Mouse (Mus musculus) embryonic facial prominence, embryonic 14.5 days (tissue): ENCODE results near the gene Ube2h. TPM values are rescaled to one million over a fixed set of nuclear protein-coding genes. Genes with fewer than 3 reads are reported as not detected.

Experiments
- ATAC-seq: fragments of 200-750 bp; cut with Nextera tagmentation; 2 replicates; pipeline ENCODE4 v1.8.0; 2017; ENCODE audit warnings: low read depth, moderate number of reproducible peaks, moderate TSS enrichment
- DNase-seq: peaks from one replicate; pipeline ENCODE4 v3.0.0-alpha.2; 2015; ENCODE audit warnings: low spot score
- H3K27ac ChIP-seq: fragments of 300-500 bp; sonication (generic); replicated peaks from 2 replicates; pipeline ENCODE4 v1.5.1; 2014; ENCODE audit warnings: low read depth, mild to moderate bottlenecking, low read length, moderate library complexity
- H3K27me3 ChIP-seq: fragments of 300-500 bp; sonication (generic); replicated peaks from 2 replicates; pipeline ENCODE4 v1.6.1; 2014; ENCODE audit warnings: low read length; ENCODE audit not compliant: control insufficient read depth, insufficient read depth
- H3K36me3 ChIP-seq: fragments of 300-500 bp; sonication (generic); 2 replicates; pipeline ENCODE4 v1.6.1; 2014; ENCODE audit warnings: low read length, mixed read lengths; ENCODE audit not compliant: control insufficient read depth, insufficient read depth
- H3K4me1 ChIP-seq: fragments of 300-500 bp; sonication (generic); 2 replicates; pipeline ENCODE4 v1.6.1; 2014; ENCODE audit warnings: antibody characterized with exemption, low read length; ENCODE audit not compliant: control insufficient read depth, insufficient read depth
- H3K4me2 ChIP-seq: fragments of 300-500 bp; sonication (generic); 2 replicates; pipeline ENCODE4 v1.6.1; 2014; ENCODE audit warnings: low read depth, mild to moderate bottlenecking, low read length, moderate library complexity, mixed read lengths
- H3K4me3 ChIP-seq: fragments of 300-500 bp; sonication (generic); 2 replicates; pipeline ENCODE4 v1.5.1; 2014; ENCODE audit warnings: low read depth, mild to moderate bottlenecking, low read length
- H3K9ac ChIP-seq: fragments of 300-500 bp; sonication (generic); 2 replicates; pipeline ENCODE4 v1.6.1; 2014; ENCODE audit warnings: low read depth, mild to moderate bottlenecking, low read length, moderate library complexity, mixed read lengths
- H3K9me3 ChIP-seq: fragments of 300-500 bp; sonication (generic); 2 replicates; pipeline ENCODE4 v1.6.1; 2016; ENCODE audit warnings: low read length; ENCODE audit not compliant: control insufficient read depth
- WGBS: fragments of 180-500 bp; shearing (Covaris S2); extraction: QIAGEN DNeasy Blood & Tissue Kit; methylation state at CpG from one replicate; pipeline ENCODE4 v1.1.7; 2014; 5-methylcytosine and 5-hydroxymethylcytosine counted together
- polyA plus RNA-seq: library from polyadenylated mRNA; unstranded; fragments of >200 nt; fragmentation: Nextera tagmentation; extraction: Ambion mirVana; gene quantifications from 2 replicates; pipeline ENCODE4 v1.2.1, GENCODE M21; 2014

Gene Ube2h
- polyA plus RNA-seq, 1 experiment from 2014 or later, result 53.1 TPM

DNA sequence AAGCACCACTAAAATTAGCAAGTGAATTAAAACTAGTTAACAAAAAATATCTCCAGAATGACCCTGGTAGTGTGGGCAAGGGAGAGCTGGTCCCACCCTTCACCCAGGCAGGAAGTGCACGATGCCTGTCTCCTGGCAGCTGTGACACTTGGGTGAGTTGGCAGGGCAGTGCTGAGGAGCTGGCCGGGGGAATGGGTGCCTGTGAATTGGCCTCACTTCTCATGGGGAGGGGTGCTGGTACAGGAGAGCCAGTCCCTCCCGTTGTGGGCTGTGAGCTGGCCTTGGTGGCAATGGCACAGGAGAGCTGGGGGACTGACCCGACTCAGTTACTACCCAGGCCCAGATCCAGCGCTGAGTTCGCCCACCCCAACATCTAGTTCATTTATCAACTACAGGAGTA, 16.4 kb downstream of the Ube2h start:
- Histone ChIP-seq H3K27ac (no peak overlapping the region), H3K9me3 (no peaks in the 10 kb centered on the region), H3K36me3 (peaks cover 49% of the 10 kb centered on the region), H3K4me1 (no peaks in the 10 kb centered on the region), H3K4me3 (no peak overlapping the region), H3K4me2 (no peak overlapping the region), H3K27me3 (no peaks in the 10 kb centered on the region), H3K9ac (no peak overlapping the region)
- ATAC-seq (no peak), DNase-seq (no peak)
- WGBS, result 88% methylated on average over 6 of the region's 6 CpGs

DNA sequence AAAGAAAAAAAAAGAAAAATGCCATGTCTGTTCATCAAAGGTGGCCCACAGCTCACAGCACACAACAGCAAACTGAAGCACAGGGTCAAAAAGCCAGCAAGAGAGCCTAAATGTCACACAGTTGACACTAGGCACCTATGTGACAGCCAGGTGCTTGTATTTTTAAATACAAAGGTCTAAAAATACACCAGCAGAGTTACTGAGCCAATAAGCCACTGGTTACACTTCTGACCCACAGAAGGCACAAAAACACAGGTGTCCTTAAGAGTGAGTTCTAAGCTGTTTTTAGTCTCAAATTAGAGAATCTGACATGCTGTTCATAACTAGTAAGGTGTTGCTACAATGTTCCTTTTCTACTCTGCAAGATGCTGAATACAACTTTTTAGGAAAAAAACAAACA, 17.7 kb downstream of the Ube2h start:
- no peak for ATAC-seq
- H3K4me3 ChIP-seq, result no peak overlapping the region
- H3K9me3 ChIP-seq, result no peaks in the 10 kb centered on the region
- no peak overlapping the region for H3K9ac ChIP-seq
- H3K4me1 ChIP-seq, result no peaks in the 10 kb centered on the region
- no peak for DNase-seq
- H3K27me3 ChIP-seq, result no peaks in the 10 kb centered on the region
- H3K27ac ChIP-seq, result no peak overlapping the region
- peaks cover 47% of the 10 kb centered on the region for H3K36me3 ChIP-seq
- H3K4me2 ChIP-seq, result no peak overlapping the region

DNA sequence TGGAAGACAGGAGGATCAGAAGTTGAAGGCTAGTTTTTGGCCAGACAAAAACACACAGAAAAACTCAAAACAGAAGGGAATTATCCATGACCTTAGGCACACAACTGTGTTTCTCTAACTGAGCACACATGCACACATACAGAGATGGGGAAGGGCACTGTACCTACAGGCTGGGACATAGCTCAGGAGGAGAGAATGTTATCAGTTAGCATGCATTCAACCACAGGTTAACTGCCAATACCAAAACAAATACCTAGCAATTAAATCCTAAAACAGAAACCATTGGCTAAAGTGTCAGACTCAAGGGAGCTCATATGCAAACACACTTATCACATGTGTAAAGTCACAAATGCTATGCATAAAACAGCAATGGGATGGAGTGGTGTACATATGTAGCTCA, 20.2 kb downstream of the Ube2h start:
- Histone ChIP-seq H3K27me3 (no peaks in the 10 kb centered on the region), H3K4me3 (no peak overlapping the region), H3K9me3 (no peaks in the 10 kb centered on the region), H3K36me3 (peaks cover 50% of the 10 kb centered on the region), H3K4me1 (no peaks in the 10 kb centered on the region), H3K4me2 (no peak overlapping the region), H3K27ac (no peak overlapping the region), H3K9ac (no peak overlapping the region)
- ATAC-seq, result no peak
- DNase-seq, result no peak

DNA sequence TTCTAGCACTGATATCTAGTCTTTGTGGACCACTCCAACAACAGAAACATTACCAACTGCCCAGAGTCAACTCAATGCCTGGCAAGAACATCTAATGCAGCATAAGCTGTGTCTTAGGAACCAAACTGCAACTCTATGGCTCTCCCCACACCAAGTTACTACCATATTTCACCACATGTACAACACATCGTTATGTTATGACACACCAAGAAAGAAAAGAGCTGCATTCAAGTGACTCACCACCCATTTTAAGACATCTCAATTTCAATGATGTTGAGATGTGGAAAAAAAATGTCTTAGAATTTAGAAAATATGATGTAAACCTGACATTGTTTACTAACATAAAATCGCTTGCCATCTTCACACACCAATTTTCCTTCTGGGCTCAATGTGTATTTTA, 22.0 kb downstream of the Ube2h start:
- no peak for DNase-seq
- Histone ChIP-seq H3K9me3 (no peaks in the 10 kb centered on the region), H3K9ac (no peak overlapping the region), H3K4me2 (no peak overlapping the region), H3K4me1 (no peaks in the 10 kb centered on the region), H3K36me3 (peaks cover 53% of the 10 kb centered on the region), H3K27me3 (no peaks in the 10 kb centered on the region), H3K27ac (no peak overlapping the region), H3K4me3 (no peak overlapping the region)
- 97% methylated on average over 2 of the region's 2 CpGs for WGBS
- ATAC-seq, result no peak

DNA sequence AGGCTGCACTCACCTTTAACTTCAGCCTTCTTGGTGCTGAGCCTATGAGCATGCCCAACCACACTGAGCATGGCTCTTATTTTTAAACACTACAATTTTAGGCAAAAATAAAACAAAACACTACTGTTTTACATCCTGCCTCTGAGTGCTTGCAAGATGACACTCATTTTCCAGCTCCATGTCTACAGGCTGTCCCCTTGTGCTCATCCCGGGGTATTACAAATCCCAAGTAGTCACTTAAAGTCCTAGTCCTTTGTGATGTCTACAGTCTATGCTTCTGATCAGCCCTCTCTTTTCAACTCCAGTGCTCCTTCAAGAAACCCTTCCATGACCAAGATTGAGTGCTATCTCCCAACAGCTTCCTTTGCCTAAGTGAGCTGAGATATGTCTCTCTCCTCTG, 26.0 kb downstream of the Ube2h start:
- DNase-seq (no peak), ATAC-seq (no peak)
- no peak overlapping the region for H3K27ac ChIP-seq
- H3K27me3 ChIP-seq, result no peaks in the 10 kb centered on the region
- H3K4me2 ChIP-seq, result no peak overlapping the region
- peaks cover 40% of the 10 kb centered on the region for H3K36me3 ChIP-seq
- WGBS, result 64% methylated on average over 1 of the region's 1 CpGs
- no peak overlapping the region for H3K9ac ChIP-seq
- no peaks in the 10 kb centered on the region for H3K9me3 ChIP-seq
- no peak overlapping the region for H3K4me3 ChIP-seq
- no peaks in the 10 kb centered on the region for H3K4me1 ChIP-seq

DNA sequence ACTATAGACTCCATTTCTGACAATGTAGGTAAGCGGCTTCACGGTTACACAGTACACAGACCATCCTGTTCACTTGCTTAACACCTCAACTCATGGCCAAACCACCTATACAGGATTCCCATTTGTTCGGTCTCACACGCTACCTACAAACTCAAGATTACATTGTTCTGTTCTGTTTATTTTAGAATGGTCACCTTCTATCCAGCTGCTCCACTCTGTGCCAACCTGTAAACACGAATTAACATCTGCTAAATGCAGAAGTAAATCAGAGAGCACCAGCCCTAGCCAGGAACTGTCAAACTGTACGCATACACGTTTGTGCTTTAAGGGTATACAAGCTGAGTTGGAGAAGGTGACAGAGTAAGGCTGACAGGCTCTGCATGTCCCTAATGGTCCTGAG, 27.5 kb downstream of the Ube2h start:
- H3K4me3 ChIP-seq, result no peak overlapping the region
- no peak for DNase-seq
- no peak overlapping the region for H3K9ac ChIP-seq
- no peaks in the 10 kb centered on the region for H3K27me3 ChIP-seq
- ATAC-seq, result no peak
- no peaks in the 10 kb centered on the region for H3K9me3 ChIP-seq
- no peak overlapping the region for H3K4me2 ChIP-seq
- H3K27ac ChIP-seq, result no peak overlapping the region
- H3K4me1 ChIP-seq, result no peaks in the 10 kb centered on the region
- H3K36me3 ChIP-seq, result peaks cover 37% of the 10 kb centered on the region
- WGBS, result 88% methylated on average over 7 of the region's 7 CpGs

DNA sequence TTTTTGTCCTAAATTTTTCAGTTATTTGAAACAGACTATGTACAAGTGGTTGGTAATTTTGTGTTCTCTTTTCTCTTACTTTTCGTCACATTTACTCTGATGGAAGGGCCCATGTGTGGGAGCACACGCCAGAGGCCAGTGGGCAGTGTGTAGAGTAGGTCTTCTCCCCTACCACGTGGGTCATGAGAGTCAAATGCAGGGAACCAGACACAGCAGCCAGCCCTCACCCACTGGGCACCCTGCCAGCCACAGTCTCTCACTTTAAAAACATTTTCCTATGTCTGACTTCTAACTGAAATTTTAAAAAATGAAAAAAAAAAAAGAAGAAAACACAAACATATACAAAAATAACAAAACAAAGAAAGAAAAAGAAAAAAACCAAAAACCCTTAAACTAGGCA, 28.0 kb downstream of the Ube2h start:
- Histone ChIP-seq H3K27ac (no peak overlapping the region), H3K4me3 (no peak overlapping the region), H3K9me3 (no peaks in the 10 kb centered on the region), H3K4me2 (no peak overlapping the region), H3K27me3 (no peaks in the 10 kb centered on the region), H3K9ac (no peak overlapping the region), H3K4me1 (no peaks in the 10 kb centered on the region), H3K36me3 (peaks cover 42% of the 10 kb centered on the region)
- DNase-seq (no peak), ATAC-seq (no peak)
- 56% methylated on average over 3 of the region's 3 CpGs for WGBS

DNA sequence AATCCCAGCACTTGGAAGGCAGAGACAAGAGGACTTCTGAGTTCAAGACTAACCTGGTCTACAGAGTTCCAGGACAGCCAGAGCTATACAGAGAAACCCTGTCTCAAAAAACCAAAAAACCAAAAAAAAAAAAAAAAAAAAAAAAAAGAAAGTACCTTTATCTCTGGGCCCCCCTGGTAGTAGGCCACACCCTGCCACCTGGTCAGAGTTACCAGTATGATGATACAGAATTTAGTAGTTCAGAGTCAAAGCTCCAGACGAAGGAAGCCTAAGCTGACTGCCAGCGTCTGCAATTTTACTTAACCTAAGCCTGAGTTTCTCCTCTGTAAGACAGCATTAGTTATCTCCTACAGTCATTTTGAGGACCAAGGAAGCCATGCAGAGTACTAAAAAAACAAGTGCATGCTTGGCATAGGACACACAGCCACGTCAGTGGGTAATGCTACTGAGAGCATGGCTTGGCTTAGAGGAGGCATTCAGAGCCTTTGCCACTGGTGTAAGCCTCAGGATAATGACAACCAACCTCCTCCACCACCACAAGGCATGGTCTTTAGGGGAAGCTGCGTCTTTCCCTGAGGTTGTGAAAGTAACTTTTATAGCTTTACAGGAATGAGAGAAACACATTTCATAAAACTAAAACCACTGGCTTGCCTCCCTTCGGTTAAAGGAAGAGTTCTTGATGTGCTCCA, 29.0 kb downstream of the Ube2h start:
- Histone ChIP-seq H3K27ac (no peak overlapping the region), H3K4me3 (no peak overlapping the region), H3K4me2 (no peak overlapping the region), H3K9me3 (no peaks in the 10 kb centered on the region), H3K4me1 (no peaks in the 10 kb centered on the region), H3K36me3 (peaks cover 52% of the 10 kb centered on the region), H3K9ac (no peak overlapping the region), H3K27me3 (no peaks in the 10 kb centered on the region)
- DNase-seq, result peak; percentile 13
- no peak for ATAC-seq
- 73% methylated on average over 5 of the region's 5 CpGs for WGBS

DNA sequence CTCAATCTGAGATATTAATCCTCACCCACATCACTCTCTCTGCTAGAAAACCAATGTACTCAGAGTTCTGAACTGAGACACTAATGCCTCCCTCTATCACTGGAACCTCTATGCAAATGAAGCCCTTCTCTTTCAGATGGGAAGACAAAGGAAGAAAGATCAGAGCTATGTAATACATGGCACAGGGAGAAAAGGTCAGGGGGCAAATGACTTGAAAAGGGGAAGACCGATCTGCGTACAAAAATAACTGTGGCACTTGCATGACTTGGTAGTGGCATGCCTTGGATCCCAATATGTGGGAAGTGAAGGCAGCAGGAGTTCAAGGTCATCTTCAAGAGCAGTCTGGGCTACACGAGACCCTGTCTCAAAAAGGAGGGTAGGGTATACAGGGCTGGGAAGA, 31.4 kb downstream of the Ube2h start:
- no peak overlapping the region for H3K27ac ChIP-seq
- ATAC-seq (no peak), DNase-seq (no peak)
- no peak overlapping the region for H3K4me2 ChIP-seq
- WGBS, result 58% methylated on average over 3 of the region's 3 CpGs
- no peak overlapping the region for H3K9ac ChIP-seq
- H3K4me1 ChIP-seq, result no peaks in the 10 kb centered on the region
- no peaks in the 10 kb centered on the region for H3K9me3 ChIP-seq
- H3K27me3 ChIP-seq, result no peaks in the 10 kb centered on the region
- peaks cover 51% of the 10 kb centered on the region for H3K36me3 ChIP-seq
- H3K4me3 ChIP-seq, result no peak overlapping the region
